Mouse (Mus musculus): ENCODE measurements around the gene Sorcs3. TPM values are rescaled to one million over a fixed set of nuclear protein-coding genes. Genes with fewer than 3 reads are reported as not detected.

Gene Sorcs3
- polyA plus RNA-seq, 1 experiment: not detected

DNA sequence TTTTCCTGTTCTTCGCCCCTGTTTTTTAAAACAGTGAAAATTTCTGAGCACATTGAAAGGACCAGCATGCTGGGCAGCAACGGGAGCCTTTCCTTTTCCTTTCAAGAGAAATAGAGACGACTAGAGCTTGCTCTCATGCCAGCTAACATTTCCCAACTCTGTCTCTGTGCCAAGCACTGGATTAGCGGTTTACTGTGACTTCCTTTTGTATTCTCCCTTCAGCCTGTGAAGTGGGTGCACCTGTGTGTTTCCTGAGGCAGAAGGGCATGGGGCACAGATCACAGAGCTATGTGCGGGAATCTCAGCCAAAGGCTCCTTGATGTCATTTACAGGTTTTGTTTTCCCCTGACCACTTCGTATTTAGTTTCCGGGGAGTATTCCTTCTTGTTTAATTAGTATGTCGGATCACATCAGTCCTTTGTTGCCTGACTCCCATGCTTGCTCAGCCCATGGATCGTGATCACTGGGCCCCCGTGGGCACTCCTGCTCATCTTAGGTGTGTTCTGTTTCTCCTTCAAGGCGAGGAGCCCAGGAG is 172.2 kb downstream of the Sorcs3 start:
- DNase-seq (ENCODE audit: low spot score): no peak

DNA sequence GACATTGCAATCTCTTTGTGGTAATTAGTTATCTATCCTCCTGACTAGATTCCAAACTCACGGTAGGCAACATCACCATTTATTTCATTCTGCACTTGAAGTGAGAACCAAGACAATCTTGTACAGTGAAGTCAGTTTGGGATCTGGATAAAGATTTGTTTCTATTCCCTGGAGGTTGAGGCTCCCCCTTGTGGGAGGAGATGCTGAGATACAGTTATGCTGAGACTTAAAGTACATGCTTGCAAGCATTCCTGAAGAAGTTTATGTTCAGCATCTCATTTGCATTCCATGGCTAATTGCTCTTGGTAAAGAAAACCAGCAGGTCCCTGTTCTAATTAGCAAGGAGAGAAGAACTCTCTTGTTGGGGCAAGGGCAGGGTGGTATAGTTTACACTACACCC is 185.7 kb downstream of the Sorcs3 start:
- DNase-seq (ENCODE audit: low spot score): no peak

DNA sequence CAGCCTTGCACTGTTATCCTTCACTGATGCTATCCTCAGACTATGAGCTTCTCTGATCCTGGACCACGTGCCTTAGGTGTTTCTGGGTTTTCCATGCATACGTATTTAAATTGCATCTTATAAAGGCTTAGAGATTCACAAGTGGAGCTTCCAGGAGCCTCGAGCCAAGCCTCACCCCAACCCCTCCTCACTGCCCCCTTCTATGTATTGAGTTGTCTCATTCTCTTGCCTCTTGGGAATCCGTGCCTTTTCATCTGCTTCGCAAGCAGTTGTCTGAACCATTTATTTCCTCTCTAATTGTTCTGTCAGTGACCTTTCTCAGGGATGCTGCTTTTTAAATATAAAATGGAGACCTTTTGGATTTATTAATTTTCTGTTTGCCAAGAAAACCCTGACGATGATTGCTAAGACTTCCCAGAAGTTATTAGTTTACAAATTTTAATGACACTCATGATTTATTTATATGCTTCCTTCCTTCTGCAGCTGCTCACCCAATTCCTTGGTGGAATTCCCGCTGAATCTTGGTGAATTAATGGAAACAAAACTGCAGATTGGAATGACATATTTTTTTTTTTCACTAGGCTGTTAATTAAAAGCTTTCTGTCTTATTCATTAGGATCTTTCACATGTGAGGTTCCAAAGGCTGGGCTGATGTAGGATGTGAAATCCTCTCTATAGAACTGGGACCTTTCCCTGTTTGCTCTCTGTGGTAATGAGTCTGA is 199.1 kb downstream of the Sorcs3 start:
- DNase-seq (ENCODE audit: low spot score): no peak

DNA sequence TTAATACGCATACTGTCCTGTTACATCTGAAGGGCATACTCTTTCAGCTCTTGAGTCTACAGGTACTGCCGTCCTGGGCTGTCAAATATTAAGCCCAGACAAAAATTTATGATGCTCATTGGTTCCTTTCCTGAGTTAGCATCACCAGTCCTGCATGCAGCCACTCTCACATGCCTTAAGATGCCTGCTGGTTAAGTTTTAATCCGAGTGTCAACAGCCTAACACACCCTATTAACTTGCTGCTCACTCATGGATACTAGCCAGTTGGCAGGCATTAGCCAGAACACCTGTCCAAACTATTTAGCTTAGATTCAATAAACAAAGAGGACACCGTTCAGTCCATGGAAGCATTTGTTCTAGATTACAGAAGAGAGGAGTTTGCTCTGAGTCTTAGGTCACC is 202.4 kb downstream of the Sorcs3 start:
- no peak for DNase-seq (ENCODE audit: low spot score)

DNA sequence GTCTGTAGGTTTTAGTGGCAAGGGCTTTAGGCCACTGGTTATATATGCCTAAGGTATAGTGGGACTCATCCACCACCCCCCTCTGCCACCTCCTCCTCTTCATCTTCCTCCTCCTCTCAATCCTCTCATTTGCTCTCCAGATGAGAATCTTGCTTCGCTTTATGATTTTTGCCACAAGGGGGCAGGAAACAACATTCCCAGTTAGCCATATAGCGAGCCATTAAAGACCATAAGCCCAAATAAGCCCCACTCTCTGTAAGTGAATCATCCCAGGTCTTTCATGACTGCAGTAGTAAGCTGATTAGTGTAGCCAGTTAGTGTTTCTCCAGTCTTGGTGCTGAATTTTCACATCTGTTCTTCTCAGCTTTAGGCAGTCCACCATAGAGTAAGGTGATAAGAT is 205.5 kb downstream of the Sorcs3 start:
- no peak for DNase-seq (ENCODE audit: low spot score)

DNA sequence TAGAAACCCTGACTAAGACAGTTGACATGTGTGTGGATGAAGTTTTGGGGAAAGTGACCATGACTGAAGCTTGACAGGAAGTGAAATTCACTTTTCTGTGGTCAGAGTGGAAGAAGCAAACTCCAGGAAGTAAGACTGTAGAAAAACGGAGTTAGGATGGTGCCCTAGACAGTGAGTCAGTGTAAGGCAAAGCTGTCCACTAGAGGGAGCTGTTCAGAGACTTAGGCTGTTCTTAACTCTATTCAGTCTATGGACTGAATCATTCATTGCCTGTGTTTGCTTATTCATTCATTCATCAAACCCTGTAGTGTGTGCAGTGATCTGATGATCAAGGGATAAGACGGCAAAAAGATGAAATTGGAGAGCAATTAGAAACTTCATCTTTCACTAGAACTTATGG is 208.0 kb downstream of the Sorcs3 start:
- no peak for DNase-seq (ENCODE audit: low spot score)

DNA sequence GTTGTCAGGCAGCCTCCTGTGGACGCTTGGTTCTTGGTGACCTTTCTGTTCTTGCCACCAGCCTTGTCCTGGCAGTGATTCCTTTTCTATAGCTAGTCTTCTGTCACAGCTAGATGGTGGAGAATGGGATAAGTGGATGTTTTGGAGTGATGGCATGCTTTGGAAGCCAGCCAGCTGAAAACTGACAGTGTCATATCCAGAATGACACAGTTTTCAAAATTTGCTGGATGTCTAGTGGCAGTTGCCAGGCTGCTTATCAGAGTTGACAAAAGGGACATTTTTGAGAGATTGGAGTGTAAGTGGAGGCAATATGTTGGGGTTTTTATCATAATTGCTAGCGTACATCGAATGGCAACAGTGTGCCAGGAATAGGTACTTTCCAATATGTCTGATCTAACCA is 212.5 kb downstream of the Sorcs3 start:
- no peak for DNase-seq (ENCODE audit: low spot score)

DNA sequence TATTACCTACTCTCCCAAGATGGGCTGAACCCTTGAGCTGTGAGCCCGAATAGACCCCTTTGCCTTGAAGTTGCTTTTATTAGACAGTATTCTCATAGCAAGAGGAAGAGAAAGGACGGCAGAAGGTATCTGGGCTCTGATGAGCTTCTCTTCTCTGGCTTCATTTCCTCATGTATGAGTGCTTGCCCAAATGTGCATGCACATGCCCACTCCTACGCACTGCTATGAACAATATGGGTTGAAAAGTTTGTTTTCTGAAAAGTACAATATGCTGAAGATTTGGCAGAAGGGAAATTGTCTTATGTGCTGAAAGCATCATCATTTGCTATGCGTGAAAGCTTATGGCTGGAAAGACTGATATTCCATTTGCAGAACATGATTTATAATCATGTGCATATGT is 223.4 kb downstream of the Sorcs3 start:
- no peak for DNase-seq (ENCODE audit: low spot score)

DNA sequence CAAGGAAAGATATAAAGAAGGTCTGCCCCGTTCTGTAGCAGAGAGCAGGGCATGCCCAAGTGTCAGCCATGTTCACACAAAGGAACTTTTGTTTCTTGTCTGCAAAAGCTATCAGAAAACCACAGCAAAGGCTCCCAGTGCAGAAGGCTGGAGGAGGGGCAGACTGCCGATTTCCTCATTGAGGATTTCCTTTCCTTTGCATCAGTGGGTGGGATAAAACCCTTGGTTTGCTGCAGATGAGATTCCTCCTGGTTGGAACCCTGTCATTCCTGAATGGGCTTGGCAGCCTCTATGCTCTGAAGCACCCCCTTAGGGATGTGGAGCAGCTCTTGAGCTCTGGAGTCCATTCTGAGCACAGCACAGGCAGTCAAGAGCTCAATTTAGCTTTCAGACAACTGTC is 223.9 kb downstream of the Sorcs3 start:
- no peak for DNase-seq (ENCODE audit: low spot score)

DNA sequence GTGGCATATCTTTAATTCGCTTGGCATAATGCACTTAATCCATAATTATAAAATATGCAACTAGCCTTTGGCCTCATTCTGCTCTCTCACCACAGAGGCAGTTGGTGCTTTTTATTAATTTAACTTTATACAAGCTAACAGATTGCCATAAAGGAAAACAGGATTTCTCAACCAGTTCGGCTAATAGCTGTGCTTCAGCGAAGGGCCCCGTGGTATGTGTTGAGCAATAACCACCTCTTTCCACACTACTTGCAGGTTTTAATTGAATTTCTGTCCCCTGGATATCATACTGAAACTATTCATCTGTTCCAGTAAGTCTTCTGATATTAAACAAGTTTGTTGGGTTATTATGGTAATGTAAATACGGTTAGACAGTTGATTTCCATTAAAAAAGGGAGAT is 224.5 kb downstream of the Sorcs3 start:
- no peak for DNase-seq (ENCODE audit: low spot score)

DNA sequence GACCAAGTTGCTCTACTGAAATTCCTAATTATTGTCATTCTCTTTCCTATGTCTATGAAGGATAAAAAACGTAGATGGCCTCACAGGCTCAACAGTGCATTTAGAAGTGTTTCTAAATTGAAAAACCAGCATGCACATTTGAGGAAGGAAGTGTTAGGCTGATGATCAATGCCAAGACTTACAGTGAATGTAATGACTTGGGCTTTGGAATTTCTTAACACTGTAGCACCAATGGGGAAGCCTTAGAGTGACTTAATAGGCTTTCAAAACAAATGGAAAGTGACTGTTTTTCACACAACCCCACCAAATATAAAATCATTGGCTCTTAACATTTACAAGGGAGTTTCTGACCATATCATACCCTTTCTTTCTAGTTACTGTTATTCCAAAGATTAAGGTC is 232.6 kb downstream of the Sorcs3 start:
- DNase-seq (ENCODE audit: low spot score): no peak

DNA sequence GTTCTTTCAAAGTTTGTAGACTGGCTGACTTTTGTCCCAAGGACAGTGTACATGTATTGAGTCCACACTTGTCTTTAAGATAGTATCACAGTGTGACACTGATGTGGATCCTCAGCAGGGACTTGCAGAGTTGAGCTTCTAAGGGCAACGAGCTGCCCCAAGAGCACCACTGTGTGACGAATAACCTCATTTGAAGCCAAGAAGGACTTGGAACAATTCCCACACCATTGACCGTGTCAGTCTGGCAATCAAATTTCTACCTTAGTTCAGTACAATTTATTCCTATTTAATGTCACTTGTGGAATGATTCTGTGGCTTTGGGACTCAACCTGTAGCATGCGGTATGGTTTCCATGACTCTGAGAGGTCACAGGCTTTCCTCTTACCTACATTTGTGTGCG is 255.3 kb downstream of the Sorcs3 start:
- no peak for DNase-seq (ENCODE audit: low spot score)

DNA sequence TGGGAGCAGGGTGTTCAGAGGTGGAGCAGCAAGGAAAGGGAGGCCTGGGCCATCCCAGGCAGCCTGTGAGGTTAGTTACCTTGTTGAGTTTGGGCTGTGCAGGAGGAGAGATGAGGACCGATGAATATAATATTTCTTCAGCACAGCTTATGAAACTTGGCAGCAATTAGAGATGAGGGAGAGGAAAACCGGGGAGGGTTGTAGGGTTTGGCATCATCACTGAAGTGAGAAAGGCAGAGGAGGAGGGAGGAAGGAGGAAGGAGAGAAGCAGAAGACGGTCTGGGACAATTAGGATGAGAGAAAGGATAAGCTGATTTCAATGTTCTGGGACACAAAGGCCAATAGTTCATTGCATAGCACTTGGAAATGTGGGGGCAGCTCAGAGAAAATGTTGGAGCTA is 256.6 kb downstream of the Sorcs3 start:
- DNase-seq (ENCODE audit: low spot score): no peak

DNA sequence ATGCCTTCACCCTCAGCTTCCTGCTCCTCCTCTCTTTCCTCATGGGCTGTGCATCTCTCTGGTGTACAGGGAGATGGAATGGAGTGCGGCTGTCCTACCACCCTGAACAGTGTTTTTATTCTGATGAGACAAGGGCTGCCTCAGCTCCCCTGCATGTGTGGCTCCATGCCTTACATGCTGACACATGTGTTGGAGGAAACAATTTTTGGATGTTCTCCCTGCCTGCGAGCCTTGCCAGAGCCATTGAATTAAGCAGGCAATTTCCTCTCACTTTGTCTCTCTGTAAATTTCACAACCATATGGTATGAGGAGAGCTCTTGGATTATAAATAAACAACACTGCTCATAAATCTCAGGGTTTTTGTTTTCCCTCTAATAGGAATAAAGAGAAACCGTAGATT is 257.7 kb downstream of the Sorcs3 start:
- DNase-seq (ENCODE audit: low spot score): no peak

DNA sequence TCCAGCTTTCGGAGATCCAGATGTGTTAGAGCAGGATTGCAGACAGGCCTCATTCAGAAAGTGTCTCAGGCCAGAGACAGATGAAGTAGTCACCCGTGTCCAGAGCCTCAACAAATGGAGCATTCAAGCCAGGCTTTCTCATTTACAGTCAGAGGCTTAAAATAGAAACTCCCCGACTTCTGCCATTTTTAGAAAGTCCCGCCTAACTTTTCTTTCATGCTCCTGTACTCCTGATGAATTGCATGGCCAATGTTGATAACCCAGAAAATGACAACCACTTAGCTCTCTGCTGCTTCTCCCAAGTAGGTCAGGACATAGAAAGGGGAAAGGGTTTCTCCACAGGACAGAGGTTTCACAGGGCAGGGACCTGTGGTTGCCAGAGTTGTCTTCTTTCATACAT is 261.6 kb downstream of the Sorcs3 start:
- no peak for DNase-seq (ENCODE audit: low spot score)

DNA sequence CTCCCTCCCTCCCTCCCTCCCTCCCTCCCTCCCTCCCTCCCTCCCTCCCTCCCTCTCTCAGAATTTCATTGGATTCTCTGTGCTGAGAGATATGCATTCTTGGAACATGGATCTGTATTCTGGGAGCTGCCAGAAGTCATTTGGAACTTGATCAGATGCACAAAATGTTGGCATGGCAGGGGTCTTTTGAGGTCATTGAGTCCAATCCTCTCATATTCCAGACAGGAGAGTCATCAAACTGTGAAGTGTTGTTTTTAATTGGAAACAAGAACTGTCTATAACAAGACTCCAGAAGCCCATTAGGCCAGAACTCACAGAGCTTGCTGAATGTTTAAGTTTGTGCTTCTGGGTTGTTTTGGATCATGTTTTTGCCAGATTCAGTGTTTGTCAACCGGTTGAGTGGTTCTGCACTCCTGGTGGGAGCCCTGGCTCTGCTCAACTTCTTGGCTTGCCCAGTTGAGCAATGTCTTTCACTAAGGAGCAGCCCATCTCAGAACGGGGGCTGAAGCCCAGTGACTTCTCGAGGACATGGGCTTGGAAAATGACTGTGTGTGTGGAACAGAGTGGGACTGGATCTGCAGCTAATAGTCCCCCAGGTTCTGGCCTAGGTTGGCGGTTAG is 264.1 kb downstream of the Sorcs3 start:
- DNase-seq (ENCODE audit: low spot score): no peak

DNA sequence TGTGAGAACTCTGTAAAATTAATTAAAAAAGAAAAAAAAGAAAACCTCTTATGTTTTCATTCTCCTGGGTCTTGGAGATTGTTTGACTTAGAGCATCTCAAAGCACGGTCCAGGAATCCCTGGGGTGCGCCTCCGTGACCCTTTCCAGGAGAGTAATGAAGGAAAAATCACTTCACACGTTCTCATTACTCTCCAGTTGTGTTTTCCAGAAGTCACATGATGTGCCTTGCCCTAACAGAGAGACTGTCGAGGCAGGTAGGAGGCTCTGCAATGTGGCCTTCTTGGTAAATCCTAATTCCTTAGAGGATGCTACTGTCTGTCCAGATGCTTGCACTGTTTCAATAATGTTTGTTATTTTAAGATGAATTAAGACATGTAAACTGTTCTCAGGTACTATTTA is 266.1 kb downstream of the Sorcs3 start:
- no peak for DNase-seq (ENCODE audit: low spot score)

DNA sequence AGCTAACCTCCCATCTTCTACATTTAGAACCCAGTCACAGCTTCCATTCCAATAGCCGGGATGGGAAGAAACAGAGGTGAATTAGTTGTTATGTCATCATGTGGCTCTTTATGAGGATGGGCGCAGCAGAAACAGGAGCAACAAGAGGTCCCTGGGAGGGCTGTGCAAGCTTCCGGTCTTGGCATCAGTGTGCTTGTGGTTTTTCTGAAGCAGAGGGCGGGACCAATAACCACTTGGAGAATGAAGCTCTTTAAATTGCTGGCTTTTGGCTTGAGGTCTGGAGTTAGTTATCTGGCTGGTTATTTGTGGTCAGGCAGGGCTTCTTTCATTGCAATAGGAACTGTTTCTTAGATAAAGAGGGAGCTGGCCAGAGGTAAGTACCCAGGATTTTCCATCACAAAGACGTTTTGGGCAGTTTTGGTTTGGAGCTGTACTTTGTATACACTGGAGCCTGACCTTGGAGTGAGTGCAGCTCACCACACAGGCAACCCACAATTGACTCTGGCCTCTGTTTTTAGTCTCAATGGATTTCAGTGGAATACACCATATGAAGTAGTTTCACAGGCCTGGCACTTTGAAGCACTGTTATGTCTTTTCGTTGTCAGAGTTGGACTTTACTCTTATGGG is 270.1 kb downstream of the Sorcs3 start:
- no peak for DNase-seq (ENCODE audit: low spot score)

DNA sequence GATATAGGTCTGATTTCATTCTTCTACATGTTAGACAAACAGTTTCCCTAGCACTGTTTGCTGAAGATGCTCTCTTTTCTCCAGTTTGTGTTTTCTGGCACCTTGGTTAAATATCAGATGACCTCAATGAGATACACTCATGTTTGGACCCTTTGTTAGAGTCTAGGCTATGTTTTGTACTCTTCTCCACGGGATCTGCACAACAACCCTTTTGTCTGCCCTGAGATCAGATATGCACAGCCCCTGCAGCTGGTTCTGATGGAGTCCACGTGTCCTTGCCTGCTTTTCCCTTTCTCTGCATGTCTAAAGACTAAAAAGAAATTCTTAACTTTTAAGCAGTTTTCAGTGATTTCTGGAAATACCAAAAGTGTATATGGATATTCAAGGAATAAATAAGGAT is 273.0 kb downstream of the Sorcs3 start:
- no peak for DNase-seq (ENCODE audit: low spot score)

DNA sequence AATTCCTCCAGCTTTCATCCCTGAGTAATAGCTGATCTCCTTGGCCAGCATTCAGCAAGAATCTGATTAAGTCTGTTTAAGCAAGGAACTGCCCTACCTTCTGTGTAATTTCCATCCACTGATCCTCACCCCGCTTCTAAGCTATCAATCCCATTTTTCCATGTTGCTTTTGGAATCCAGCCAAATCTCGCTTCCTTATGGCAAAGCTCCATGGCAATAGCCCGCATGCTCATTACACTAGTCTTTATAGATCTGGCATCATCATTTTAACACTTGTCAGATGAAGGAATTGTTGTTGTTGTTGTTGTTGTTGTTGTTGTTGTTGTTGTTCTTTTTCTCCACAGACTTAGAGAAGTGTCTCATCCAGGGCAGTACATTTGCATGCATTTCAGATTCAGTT is 277.1 kb downstream of the Sorcs3 start:
- DNase-seq (ENCODE audit: low spot score): no peak

DNA sequence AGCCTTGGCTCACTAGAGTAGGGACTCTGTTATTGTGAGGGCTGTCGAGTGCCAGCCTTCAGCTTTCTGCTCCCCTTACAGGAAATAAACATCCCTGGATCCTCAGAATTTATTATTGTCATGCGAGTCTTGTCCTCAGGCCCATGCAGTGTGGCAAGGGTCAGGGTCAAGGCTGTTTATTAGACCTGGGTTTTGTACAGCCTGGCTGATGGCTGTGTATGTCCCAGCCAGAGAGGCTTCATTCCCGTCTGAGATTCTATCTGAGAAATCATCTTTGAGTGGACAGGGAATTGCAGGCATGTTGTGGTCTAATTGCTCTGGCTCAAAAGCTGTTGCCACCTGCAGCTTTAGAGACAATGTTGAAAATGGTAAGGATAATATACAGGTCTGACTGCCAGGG is 285.3 kb downstream of the Sorcs3 start:
- no peak for DNase-seq (ENCODE audit: low spot score)

DNA sequence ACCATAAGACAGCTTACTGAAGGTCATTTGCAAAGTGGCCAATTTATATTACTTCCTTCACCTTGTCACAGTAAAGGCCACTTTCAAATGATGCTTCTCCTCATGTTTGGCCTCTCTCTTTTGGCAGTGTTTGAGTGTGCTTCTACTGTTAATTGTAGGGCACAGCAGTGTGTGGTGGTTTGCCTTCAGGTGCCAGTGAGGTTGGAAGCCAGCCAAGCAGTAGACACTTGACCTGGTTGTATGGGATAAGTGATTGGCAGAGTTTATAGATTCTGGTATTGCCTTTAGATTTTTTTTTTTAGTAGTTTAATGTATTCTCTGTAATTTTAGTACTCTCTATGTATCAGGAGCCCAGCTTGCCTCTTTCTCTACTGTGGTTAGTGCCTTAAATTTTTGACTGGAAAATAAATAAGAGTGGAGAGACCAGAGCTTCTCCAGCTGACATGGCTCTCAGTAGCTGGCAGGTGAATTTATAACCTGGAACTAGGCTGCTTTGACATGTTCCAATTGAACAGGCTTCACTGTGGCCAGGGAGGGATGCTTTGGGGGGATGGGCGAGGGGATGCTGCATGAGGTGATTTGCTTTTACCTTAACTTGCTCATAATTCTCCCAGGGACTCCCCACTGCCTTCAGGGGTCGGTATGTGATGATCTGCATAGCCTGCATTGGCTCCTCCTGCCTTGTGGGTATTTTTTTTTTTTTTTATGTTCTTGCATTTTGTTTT is 298.2 kb downstream of the Sorcs3 start:
- no peak for DNase-seq (ENCODE audit: low spot score)

DNA sequence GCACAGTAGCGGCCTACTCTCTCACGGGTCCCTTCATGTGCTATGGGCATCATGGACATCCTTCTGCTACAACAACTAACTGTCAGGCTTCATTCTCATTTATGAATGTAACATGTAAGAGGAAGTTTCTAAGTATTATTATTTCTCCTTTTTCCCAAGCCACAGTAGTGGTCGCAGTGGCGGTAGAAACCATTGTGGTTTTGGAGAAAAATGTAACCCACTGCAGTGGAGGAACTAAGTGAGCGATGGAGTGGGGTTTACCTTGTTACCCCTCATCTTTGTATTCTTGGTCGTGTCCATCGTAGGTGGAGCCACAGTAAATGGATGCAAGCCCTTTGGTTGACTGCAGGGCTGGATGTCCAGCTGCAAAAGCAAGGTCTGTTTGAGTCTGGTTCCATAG is 318.0 kb downstream of the Sorcs3 start:
- DNase-seq (ENCODE audit: low spot score): no peak
